Mouse (Mus musculus): ENCODE measurements around the gene Terf2ip. TPM values are rescaled to one million over a fixed set of nuclear protein-coding genes. Genes with fewer than 3 reads are reported as not detected.

The Terf2ip gene
- polyA plus RNA-seq, 1 experiment from 2014 or later, result 9.8 TPM

- 69% methylated on average over 2 of the region's 2 CpGs for WGBS (ENCODE audit: insufficient replicate concordance)
- H3K36me3 ChIP-seq, result peaks cover 87% of the 10 kb centered on the region
- 0 out of 2 replicates have a peak, but pooled peaks have one; percentile 4 for ATAC-seq
- peaks cover 12% of the 10 kb centered on the region for H3K4me1 ChIP-seq
- H3K9ac ChIP-seq, result no peak overlapping the region
- no peaks in the 10 kb centered on the region for H3K27me3 ChIP-seq (replicated peaks)
- H3K4me3 ChIP-seq, result no peak overlapping the region
- H3K27ac ChIP-seq, result 0 out of 2 replicates have a peak overlapping the region, but pooled peaks have one; percentile 18
- H3K9me3 ChIP-seq (replicated peaks), result 0 out of 2 replicates have a peak, but pooled peaks cover 8% of the 10 kb centered on the region
- H3K4me2 ChIP-seq, result no peak overlapping the region
Observed at GRCm38 (mm10) chr8:111976326-111976725, 34.9 kb upstream of the Terf2ip start.

- 0 out of 2 replicates have a peak, but pooled peaks cover 8% of the 10 kb centered on the region for H3K9me3 ChIP-seq (replicated peaks)
- H3K27ac ChIP-seq, result peak overlapping the region; percentile 48; the same call in 1 of the 2 replicates
- no peak overlapping the region for H3K9ac ChIP-seq
- H3K4me1 ChIP-seq, result peaks cover 16% of the 10 kb centered on the region
- H3K4me3 ChIP-seq, result no peak overlapping the region
- peaks cover 86% of the 10 kb centered on the region for H3K36me3 ChIP-seq
- 77% methylated on average over 10 of the region's 10 CpGs for WGBS (ENCODE audit: insufficient replicate concordance)
- ATAC-seq, result peak; percentile 40
- peak overlapping the region; percentile 19 for H3K4me2 ChIP-seq
- no peaks in the 10 kb centered on the region for H3K27me3 ChIP-seq (replicated peaks)
Observed at GRCm38 (mm10) chr8:111978147-111978546, 33.1 kb upstream of the Terf2ip start.

- no peak overlapping the region for H3K27ac ChIP-seq
- peaks cover 81% of the 10 kb centered on the region for H3K36me3 ChIP-seq
- H3K4me3 ChIP-seq, result no peak overlapping the region
- H3K9me3 ChIP-seq (replicated peaks), result no peaks in the 10 kb centered on the region
- no peak overlapping the region for H3K4me2 ChIP-seq
- H3K27me3 ChIP-seq (replicated peaks), result no peaks in the 10 kb centered on the region
- peaks cover 13% of the 10 kb centered on the region for H3K4me1 ChIP-seq
- 75% methylated on average over 7 of the region's 7 CpGs for WGBS (ENCODE audit: insufficient replicate concordance)
- no peak for ATAC-seq
- no peak overlapping the region for H3K9ac ChIP-seq
Observed at GRCm38 (mm10) chr8:111982116-111982515, 29.1 kb upstream of the Terf2ip start.

GRCm38 (mm10) chr8:111984511-111984910 is 26.7 kb upstream of the Terf2ip start:
- H3K36me3 ChIP-seq, result peaks cover 82% of the 10 kb centered on the region
- ATAC-seq, result no peak
- no peaks in the 10 kb centered on the region for H3K9me3 ChIP-seq (replicated peaks)
- H3K4me3 ChIP-seq, result no peak overlapping the region
- WGBS (ENCODE audit: insufficient replicate concordance), result 51% methylated on average over 10 of the region's 10 CpGs
- H3K27ac ChIP-seq, result no peak overlapping the region
- no peak overlapping the region for H3K4me2 ChIP-seq
- H3K27me3 ChIP-seq (replicated peaks), result no peaks in the 10 kb centered on the region
- H3K9ac ChIP-seq, result no peak overlapping the region
- H3K4me1 ChIP-seq, result peaks cover 13% of the 10 kb centered on the region; the same call in 1 of the 2 replicates

GRCm38 (mm10) chr8:111989911-111990310 is 21.3 kb upstream of the Terf2ip start:
- Histone ChIP-seq H3K27ac (no peak overlapping the region), H3K4me2 (0 out of 2 replicates have a peak overlapping the region, but pooled peaks have one; percentile 8), H3K4me3 (no peak overlapping the region), H3K9ac (no peak overlapping the region), H3K4me1 (peaks cover 20% of the 10 kb centered on the region), H3K9me3 (replicated peaks) (no peaks in the 10 kb centered on the region), H3K27me3 (replicated peaks) (no peaks in the 10 kb centered on the region), H3K36me3 (peaks cover 64% of the 10 kb centered on the region)
- peak; percentile 30; the same call in 1 of the 2 replicates for ATAC-seq
- 11% methylated on average over 7 of the region's 7 CpGs for WGBS (ENCODE audit: insufficient replicate concordance)

GRCm38 (mm10) chr8:111991278-111991677 is 19.9 kb upstream of the Terf2ip start:
- Histone ChIP-seq H3K27ac (no peak overlapping the region), H3K27me3 (replicated peaks) (no peaks in the 10 kb centered on the region), H3K4me1 (peaks cover 19% of the 10 kb centered on the region), H3K4me3 (peak overlapping the region; percentile 86), H3K36me3 (peaks cover 66% of the 10 kb centered on the region), H3K4me2 (peak overlapping the region; percentile 91), H3K9ac (peak overlapping the region; percentile 85), H3K9me3 (replicated peaks) (no peaks in the 10 kb centered on the region)
- ATAC-seq, result no peak
- 49% methylated on average over 8 of the region's 8 CpGs for WGBS (ENCODE audit: insufficient replicate concordance)

GRCm38 (mm10) chr8:111992013-111992702 is 19.0 kb upstream of the Terf2ip start, which contains the start of gene Adat1:
Gene Adat1, minus strand, starts transcription at chr8:111992302.
- Histone ChIP-seq H3K4me3 (peak within 1 kb of the TSS; percentile 86), H3K9ac (peak within 1 kb of the TSS; percentile 85), H3K9me3 (replicated peaks) (no peaks in the 10 kb centered on the region), H3K4me2 (peak within 1 kb of the TSS; percentile 91), H3K27ac (peak within 1 kb of the TSS; percentile 56; the same call in 1 of the 2 replicates), H3K27me3 (replicated peaks) (no peaks in the 10 kb centered on the region), H3K36me3 (peaks cover 69% of the 10 kb centered on the region), H3K4me1 (peaks cover 19% of the 10 kb centered on the region)
- 3% methylated on average over 32 of the region's 33 CpGs for whole genome bisulfite sequencing (ENCODE audit: insufficient replicate concordance)
- ATAC-seq, result peak; percentile 94

- peaks cover 69% of the 10 kb centered on the region for H3K36me3 ChIP-seq
- H3K27me3 ChIP-seq (replicated peaks), result no peaks in the 10 kb centered on the region
- H3K4me1 ChIP-seq, result peaks cover 19% of the 10 kb centered on the region
- peak overlapping the region; percentile 91 for H3K4me2 ChIP-seq
- H3K27ac ChIP-seq, result no peak overlapping the region
- H3K9me3 ChIP-seq (replicated peaks), result no peaks in the 10 kb centered on the region
- H3K4me3 ChIP-seq, result no peak overlapping the region
- no peak for ATAC-seq
- H3K9ac ChIP-seq, result no peak overlapping the region
- WGBS (ENCODE audit: insufficient replicate concordance), result 61% methylated on average over 3 of the region's 3 CpGs
Observed at GRCm38 (mm10) chr8:111992703-111993039, 18.5 kb upstream of the Terf2ip start.

GRCm38 (mm10) chr8:112004754-112005153 is 6.4 kb upstream of the Terf2ip start:
- peaks cover 88% of the 10 kb centered on the region for H3K36me3 ChIP-seq
- no peak overlapping the region for H3K27ac ChIP-seq
- no peak for ATAC-seq
- no peaks in the 10 kb centered on the region for H3K27me3 ChIP-seq (replicated peaks)
- no peaks in the 10 kb centered on the region for H3K9me3 ChIP-seq (replicated peaks)
- peaks cover 25% of the 10 kb centered on the region for H3K4me1 ChIP-seq
- no peak overlapping the region for H3K4me2 ChIP-seq
- no peak overlapping the region for H3K9ac ChIP-seq
- no peak overlapping the region for H3K4me3 ChIP-seq

- Histone ChIP-seq H3K9ac (no peak overlapping the region), H3K9me3 (replicated peaks) (no peaks in the 10 kb centered on the region), H3K4me1 (peaks cover 34% of the 10 kb centered on the region), H3K36me3 (peaks cover 80% of the 10 kb centered on the region), H3K27me3 (replicated peaks) (no peaks in the 10 kb centered on the region), H3K27ac (no peak overlapping the region), H3K4me3 (no peak overlapping the region), H3K4me2 (no peak overlapping the region)
- no peak for ATAC-seq
- WGBS (ENCODE audit: insufficient replicate concordance), result 78% methylated on average over 6 of the region's 6 CpGs
Observed at GRCm38 (mm10) chr8:112005601-112006000, 5.6 kb upstream of the Terf2ip start.

- Histone ChIP-seq H3K27ac (0 out of 2 replicates have a peak overlapping the region, but pooled peaks have one; percentile 36), H3K4me2 (peak overlapping the region; percentile 36), H3K27me3 (replicated peaks) (no peaks in the 10 kb centered on the region), H3K4me1 (peaks cover 40% of the 10 kb centered on the region), H3K4me3 (no peak overlapping the region), H3K9me3 (replicated peaks) (no peaks in the 10 kb centered on the region), H3K9ac (0 out of 2 replicates have a peak overlapping the region, but pooled peaks have one; percentile 2), H3K36me3 (peaks cover 59% of the 10 kb centered on the region)
- no peak for ATAC-seq
- WGBS (ENCODE audit: insufficient replicate concordance), result 45% methylated on average over 2 of the region's 2 CpGs
Observed at GRCm38 (mm10) chr8:112007669-112008068, 3.5 kb upstream of the Terf2ip start.

GRCm38 (mm10) chr8:112009558-112009957 is 1.6 kb upstream of the Terf2ip start:
- Histone ChIP-seq H3K27me3 (replicated peaks) (no peaks in the 10 kb centered on the region), H3K4me2 (peak overlapping the region; percentile 96), H3K4me1 (peaks cover 47% of the 10 kb centered on the region), H3K9me3 (replicated peaks) (no peaks in the 10 kb centered on the region), H3K9ac (no peak overlapping the region), H3K27ac (no peak overlapping the region), H3K4me3 (peak overlapping the region; percentile 89), H3K36me3 (peaks cover 40% of the 10 kb centered on the region)
- no peak for ATAC-seq
- 70% methylated on average over 7 of the region's 7 CpGs for WGBS (ENCODE audit: insufficient replicate concordance)
